Mouse (Mus musculus): Measurements from ENCODE around the gene Aldh3a1. TPM values are rescaled to one million over a fixed set of nuclear protein-coding genes. Genes with fewer than 3 reads are reported as not detected.

The Aldh3a1 gene
- not detected for total RNA-seq (2023)

GRCm38 (mm10) chr11:61207487-61208246, at the start of gene Aldh3a1:
TSS of gene Aldh3a1 (plus strand) at chr11:61207537.

GRCm38 (mm10) chr11:61174821-61175658, 32.3 kb upstream of the Aldh3a1 start, which contains the start of gene Usp22:
TSS of gene Usp22 (minus strand) at chr11:61175055.

GRCm38 (mm10) chr11:61266551-61267533, 59.5 kb downstream of the Aldh3a1 start, which contains the start of gene Aldh3a2:
TSS of gene Aldh3a2 (minus strand) at chr11:61267464.

Other genes starting within 250 kb of the Aldh3a1 start
- gene Kcnj12, start 185.0 kb upstream of the Aldh3a1 start, total RNA-seq (2023): not detected
- gene Tnfrsf13b, start 80.8 kb upstream of the Aldh3a1 start, total RNA-seq (2023): 10 to 100 TPM; 40.9 to 43.2 TPM
- 10 to 100 TPM; 57.2 to 58.7 TPM for gene Usp22, start 32.5 kb upstream of the Aldh3a1 start, total RNA-seq (2023)
- 10 to 100 TPM; 45.2 to 51.4 TPM for gene Aldh3a2, start 59.9 kb downstream of the Aldh3a1 start, total RNA-seq (2023)
- gene Slc47a2, start 135.3 kb downstream of the Aldh3a1 start, total RNA-seq (2023): not detected
- not detected for gene Slc47a1, start 170.8 kb downstream of the Aldh3a1 start, total RNA-seq (2023)
- gene Rnf112, start 246.6 kb downstream of the Aldh3a1 start, total RNA-seq (2023): not detected

Data from monocyte, adult 59 days (primary cell).